Mouse (Mus musculus): ENCODE results near the gene Ptprn2.
A peak's percentile ranks its signal among the peaks of the same experiment; 100 is the strongest.

Gene Ptprn2

DNA sequence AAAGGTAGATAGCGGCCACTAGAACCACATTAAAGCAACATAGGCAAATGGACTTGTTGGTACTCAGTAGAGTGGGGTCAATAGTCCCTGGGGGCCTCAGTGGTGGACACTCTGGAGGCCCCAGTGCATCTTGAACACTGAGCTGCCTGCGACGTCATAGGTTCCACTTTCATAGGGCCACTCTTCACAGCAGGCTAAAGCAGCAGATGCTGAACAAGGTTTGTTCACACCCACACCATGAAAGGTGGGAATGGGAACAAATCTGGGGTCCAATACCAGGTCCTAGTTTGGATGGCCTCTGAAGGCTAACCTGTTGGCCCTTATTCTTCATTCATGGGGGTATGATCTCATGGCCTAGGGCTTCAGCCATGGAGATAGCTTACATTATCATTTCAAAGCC is 641.6 kb downstream of the Ptprn2 start:
- DNase-seq (ENCODE audit: low spot score in 2 of 2): peak in 1 of 2 experiments; percentile 51

DNA sequence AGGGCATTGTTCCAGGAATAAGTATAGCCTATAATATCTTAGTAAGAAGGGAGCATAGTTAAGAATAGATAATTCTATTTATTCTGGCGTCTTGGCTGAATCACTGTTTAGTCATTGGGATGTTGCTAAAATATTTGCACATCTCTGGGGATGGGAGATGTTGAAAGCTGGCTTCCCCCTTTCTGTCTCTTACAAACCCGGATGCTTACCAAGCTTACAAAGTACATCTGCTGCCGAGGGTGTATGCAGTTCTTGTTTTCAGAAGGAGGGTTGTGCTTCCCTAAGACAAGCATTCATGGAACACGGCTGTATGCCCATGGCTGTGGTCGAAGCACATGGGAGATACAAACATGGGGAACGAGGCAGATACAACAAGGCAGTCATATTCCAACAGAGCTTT is 642.0 kb downstream of the Ptprn2 start:
- peak in 1 of 2 experiments; percentile 45 for DNase-seq (ENCODE audit: low spot score in 2 of 2)

- DNase-seq (ENCODE audit: low spot score in 2 of 2): no peak
Measured at GRCm38 (mm10) chr12:117132095-117132494, 646.6 kb downstream of the Ptprn2 start.

DNA sequence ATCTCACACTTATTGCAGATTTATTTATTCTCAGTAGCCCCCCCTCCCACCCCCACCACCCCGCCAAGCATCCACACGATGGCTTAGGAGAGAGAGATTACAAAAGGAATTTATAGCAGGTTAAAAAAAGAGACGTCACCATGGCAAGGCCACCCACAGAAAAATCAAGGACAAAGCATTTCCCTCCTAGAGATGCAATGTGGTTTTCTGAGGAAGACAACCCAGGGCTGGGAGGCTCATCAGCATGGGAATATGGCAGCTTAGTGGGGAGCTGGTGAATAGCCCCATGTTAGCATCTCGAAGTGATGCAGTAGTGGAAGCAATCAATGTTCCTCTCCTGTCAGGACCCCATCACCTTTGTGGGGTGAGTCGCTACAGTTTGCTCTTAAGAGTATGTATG is 649.7 kb downstream of the Ptprn2 start:
- no peak for DNase-seq (ENCODE audit: low spot score in 2 of 2)

DNA sequence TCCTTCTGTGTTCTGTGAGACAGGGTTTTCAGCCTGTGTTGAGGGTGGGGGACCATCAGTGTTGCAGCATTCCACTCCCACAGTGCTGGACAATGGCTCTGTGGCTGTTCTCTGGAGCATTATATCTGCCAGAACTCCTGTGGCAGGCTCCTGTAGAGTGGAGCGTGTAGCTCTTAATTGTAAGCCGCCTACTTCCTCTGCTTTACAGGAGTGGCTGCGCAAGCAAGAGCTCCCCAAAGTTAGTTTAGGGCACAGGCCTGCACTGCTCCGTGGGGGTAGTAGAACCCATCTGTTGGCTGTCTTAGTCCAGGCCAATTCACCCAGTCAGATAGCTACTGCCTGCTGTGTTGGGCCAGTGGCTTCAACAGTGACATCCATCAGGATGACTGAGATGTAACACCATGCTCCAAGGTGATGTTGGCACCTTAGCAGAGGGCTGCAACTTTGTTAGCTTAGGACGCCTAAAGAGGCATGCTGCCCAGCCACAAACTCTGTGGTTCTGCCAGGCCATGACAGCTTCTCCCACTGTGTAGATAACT is 651.0 kb downstream of the Ptprn2 start:
- DNase-seq (ENCODE audit: low spot score in 2 of 2): no peak

- no peak for DNase-seq (ENCODE audit: low spot score in 2 of 2)
Measured at GRCm38 (mm10) chr12:117140901-117141300, 655.4 kb downstream of the Ptprn2 start.

DNA sequence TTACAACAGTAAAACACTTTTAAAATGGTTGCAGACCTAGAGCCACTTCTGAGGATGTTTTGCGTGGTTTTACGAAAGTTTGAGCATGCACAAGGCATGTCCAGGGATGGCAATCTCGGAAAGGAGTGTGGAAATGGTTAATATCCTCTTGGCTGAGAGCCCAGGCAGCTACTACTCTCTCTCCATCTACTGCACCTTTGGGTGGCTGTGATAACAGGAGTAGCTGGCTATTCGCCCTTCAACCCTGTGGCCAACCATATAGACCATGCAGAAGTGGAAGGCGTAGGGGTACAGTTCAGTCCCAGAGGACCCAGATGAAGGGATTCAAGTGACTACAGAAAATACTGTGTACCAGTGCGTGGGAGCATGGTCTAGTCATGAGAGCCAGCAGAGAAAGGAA is 655.9 kb downstream of the Ptprn2 start:
- no peak for DNase-seq (ENCODE audit: low spot score in 2 of 2)

GRCm38 (mm10) chr12:117149176-117149575 is 663.7 kb downstream of the Ptprn2 start:
- no peak for DNase-seq (ENCODE audit: low spot score in 2 of 2)

GRCm38 (mm10) chr12:117150611-117151395 is 665.3 kb downstream of the Ptprn2 start:
- DNase-seq (ENCODE audit: low spot score in 2 of 2): no peak

DNA sequence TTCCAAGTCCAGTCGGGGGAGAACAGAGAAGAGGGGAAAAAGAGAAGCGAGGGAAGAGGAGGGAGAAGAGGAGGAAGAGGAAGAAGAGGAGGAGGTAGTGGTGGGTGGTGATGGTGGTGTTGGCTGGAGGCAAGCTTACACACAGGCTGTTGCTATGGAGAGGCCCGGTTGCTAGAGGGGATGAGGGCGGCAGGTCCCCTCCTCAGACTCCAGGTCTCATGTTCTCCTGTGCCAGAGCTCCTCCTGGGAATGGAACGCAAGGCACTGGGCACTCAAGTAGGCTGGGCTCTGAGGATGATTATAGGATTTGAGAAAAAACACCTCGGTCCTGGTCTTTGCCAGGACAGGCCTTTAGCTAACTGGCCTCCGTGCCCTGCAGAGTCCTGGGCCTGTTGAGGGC is 666.1 kb downstream of the Ptprn2 start:
- DNase-seq (ENCODE audit: low spot score in 2 of 2): no peak

- DNase-seq (ENCODE audit: low spot score in 2 of 2): no peak
Measured at GRCm38 (mm10) chr12:117152366-117153165, 667.0 kb downstream of the Ptprn2 start.

DNA sequence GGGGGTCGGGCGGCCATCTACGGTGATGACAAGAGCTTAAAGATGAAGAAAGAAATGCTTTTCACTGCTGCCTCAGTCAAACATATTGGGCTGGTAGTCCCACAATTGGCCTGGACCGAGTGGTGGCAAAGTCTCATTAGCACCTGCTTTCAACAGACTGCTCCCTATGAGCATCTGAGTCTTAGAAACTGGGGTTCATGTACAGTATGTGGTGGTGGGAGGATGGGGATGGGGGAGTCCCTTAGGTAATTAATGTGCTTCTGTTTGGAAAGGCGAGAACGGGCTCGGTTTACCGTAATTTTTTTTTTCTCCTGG is 667.6 kb downstream of the Ptprn2 start:
- DNase-seq (ENCODE audit: low spot score in 2 of 2): no peak

DNA sequence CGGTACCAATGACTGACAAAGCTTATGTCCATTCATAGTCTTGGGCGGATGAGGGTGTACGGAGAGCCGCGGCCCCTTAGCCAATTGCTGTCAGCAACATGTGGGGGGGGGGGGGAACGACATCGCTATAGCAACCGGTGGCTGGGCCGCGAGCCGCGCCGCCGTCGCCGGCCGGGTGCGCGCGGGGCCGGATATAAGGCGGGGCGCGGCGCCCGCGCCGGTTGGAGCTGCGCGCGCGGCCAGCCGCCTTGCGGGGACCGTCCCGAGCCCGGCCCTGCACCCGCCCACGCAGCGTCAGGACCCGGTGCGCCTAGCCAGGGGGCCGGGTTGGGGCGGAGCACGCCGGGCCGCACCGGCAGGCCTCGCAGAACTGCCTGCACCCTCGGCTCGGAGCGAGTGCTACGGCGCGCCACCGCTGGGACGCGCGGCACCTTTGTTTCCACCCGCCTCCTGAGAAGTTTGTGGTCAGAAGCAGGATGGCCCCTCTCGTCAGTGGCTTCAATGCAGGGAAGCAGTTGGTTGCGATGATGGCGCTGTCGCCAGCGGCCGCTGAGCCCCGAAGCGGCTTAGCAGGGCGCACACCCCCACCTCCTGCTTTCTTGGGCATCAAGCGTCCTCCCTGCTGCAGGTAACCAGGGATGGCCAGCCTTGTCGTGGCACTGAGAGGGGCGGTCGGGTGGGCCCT is 668.3 kb downstream of the Ptprn2 start:
- DNase-seq (ENCODE audit: low spot score in 2 of 2): peak; percentile 51 to 64

- DNase-seq (ENCODE audit: low spot score in 2 of 2): no peak
Measured at GRCm38 (mm10) chr12:117154356-117155243, 669.1 kb downstream of the Ptprn2 start.

DNA sequence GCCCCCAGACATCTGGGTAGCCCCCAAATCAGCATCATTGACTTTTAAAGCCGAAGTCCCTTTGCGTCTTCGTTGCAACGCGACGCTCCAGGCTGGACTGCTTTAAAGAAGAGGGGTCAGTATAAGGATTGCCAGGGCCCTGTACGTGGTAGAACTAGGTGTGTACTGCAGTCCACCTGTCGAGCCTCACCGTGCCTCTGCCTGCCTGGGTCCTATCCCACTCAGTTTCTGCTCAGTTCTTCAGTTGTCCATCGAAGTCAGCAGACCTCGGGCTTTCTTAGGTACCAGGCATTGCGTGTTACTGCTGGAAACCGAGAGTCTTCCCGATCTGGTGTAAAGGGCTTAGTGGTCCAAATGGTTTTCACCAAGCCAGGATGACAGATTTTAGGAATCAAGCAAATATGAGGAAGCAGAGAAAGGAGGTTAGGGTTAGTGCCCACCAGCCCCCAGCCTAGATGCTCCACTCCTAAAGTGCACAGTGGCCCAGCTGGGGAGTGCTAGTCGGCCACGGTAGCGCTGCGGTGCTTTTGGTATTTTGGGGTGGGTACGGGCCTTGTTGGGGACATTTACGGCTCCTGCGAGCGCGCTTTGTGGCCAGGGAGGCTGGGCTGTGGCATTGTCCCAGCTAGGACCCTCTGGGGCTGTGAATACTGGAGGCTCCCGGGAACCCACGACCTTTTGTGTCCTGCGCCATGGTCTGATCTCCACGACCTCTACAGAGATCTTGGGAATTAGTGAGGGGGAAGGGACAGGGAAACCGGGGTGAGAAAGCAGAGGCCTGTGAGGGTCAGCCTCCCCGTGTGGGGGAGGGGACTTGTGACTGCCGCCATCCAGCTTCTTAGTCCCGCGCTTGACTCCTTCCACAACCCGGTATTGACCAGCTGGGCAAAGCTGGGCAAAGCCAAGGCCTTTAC is 670.0 kb downstream of the Ptprn2 start:
- DNase-seq (ENCODE audit: low spot score in 2 of 2): no peak

DNA sequence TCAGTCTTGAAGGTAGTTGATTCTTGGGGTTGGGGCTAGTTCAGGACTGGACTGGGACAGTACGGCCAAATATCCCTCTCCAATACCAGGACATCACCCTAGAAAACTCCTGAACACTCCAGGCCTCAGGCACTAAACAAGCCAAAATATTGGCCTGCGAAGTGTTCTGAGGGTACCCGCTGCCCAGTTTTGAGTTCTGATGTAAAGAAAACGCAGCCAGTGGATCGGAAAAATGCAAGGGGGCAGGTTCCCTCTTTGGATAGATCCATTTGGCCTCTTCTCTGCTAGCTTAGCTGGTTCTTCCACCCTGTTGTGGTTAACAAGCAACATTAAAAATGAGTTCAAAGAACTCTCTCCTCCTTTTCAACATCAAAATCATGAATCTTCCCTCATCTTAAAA is 670.7 kb downstream of the Ptprn2 start:
- no peak for DNase-seq (ENCODE audit: low spot score in 2 of 2)

GRCm38 (mm10) chr12:117156786-117157185 is 671.3 kb downstream of the Ptprn2 start:
- no peak for DNase-seq (ENCODE audit: low spot score in 2 of 2)

GRCm38 (mm10) chr12:117157249-117157648 is 671.7 kb downstream of the Ptprn2 start:
- DNase-seq (ENCODE audit: low spot score in 2 of 2): no peak

DNA sequence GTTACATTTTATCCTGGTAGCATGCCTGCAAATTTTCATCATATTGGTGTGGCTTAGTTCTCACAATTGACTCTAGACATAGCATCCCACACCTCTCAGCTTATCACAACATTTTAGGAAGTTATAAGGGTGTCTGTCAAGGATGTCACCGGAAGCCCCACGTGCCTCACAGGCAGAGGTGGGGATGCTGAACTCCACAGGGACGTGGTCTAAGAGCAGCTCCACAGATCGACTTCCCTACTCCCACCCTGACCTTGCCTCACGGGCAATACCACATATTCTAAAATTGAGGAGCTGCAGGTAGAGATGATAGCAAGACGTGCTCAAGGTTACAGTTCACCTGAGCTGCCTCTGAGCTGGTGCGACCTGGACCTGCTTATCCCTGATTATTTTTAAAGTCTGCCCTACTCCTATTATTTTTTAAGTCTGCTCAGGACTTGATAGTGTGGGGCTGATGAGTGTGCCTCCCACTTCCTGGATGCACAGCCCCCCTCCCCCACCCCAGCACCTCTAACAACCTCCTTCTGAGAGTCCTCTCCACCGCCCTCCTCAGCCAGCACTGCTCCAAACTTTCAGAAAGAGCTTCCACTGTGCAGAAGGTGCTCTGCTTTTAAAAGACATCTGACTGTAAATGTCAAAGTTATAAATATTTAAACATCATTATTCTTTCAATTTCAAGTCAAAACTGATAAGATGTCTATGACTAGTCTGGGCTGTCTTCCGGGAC is 672.3 kb downstream of the Ptprn2 start:
- DNase-seq (ENCODE audit: low spot score in 2 of 2): peak in 1 of 2 experiments; percentile 2

Measured in right cerebral cortex, adult 2 months (tissue).